Mouse (Mus musculus) forebrain, embryonic 10.5 days (tissue): ENCODE data around the gene Slc5a4a. TPM values are rescaled to one million over a fixed set of nuclear protein-coding genes. Genes with fewer than 3 reads are reported as not detected.

Experiments
- DNase-seq: peaks from one replicate; pipeline ENCODE4 v3.0.0-alpha.2; 2017; ENCODE audit warnings: low spot score; ENCODE audit errors: extremely low spot score
- H3K27ac ChIP-seq: fragments of 300-500 bp; sonication (generic); 2 replicates; pipeline ENCODE4 v1.5.1; 2016; ENCODE audit warnings: mild to moderate bottlenecking
- H3K27me3 ChIP-seq: fragments of 300-500 bp; sonication (generic); 2 replicates; pipeline ENCODE4 v1.6.1; 2016; ENCODE audit warnings: mild to moderate bottlenecking; ENCODE audit not compliant: poor library complexity, severe bottlenecking
- H3K36me3 ChIP-seq: fragments of 300-500 bp; sonication (generic); replicated peaks from 2 replicates; pipeline ENCODE4 v1.6.1; 2016; ENCODE audit warnings: mild to moderate bottlenecking, moderate library complexity
- H3K4me1 ChIP-seq: fragments of 300-500 bp; sonication (generic); 2 replicates; pipeline ENCODE4 v1.6.1; 2016
- H3K4me3 ChIP-seq: fragments of 300-500 bp; sonication (generic); 2 replicates; pipeline ENCODE4 v1.5.1; 2016; ENCODE audit warnings: mild to moderate bottlenecking, moderate library complexity
- H3K9me3 ChIP-seq: fragments of 300-500 bp; sonication (generic); 2 replicates; pipeline ENCODE4 v1.6.1; 2016; ENCODE audit warnings: mild to moderate bottlenecking, moderate library complexity
- WGBS: fragments of 180-500 bp; shearing (Covaris S2); methylation state at CpG from one replicate; pipeline ENCODE4 v1.1.7; 2016; 5-methylcytosine and 5-hydroxymethylcytosine counted together
- microRNA counts: library from miRNA; unstranded; fragments of <30 nt; microRNA quantifications from one replicate; lab custom pipeline; 2017
- microRNA-seq: library from miRNA; unstranded; fragments of <30 nt; microRNA quantifications from one replicate; pipeline ENCODE4, GENCODE M21; 2017
- polyA plus RNA-seq: library from polyadenylated mRNA; unstranded; fragments of >200 nt; fragmentation: Nextera tagmentation; extraction: Ambion mirVana; gene quantifications from 2 replicates; pipeline ENCODE4 v1.2.1, GENCODE M21; 2016

Slc5a4a gene
- polyA plus RNA-seq, 1 experiment from 2014 or later: not detected

- peaks cover 6% of the 10 kb centered on the region; the same call in 1 of the 2 replicates for H3K36me3 ChIP-seq
- DNase-seq: peak; percentile 92
- peaks cover 18% of the 10 kb centered on the region for H3K4me1 ChIP-seq
- WGBS: under 1% methylated on average over 47 of the region's 47 CpGs
- no peaks in the 10 kb centered on the region for H3K27me3 ChIP-seq
- H3K4me3 ChIP-seq: peak within 1 kb of the TSS; percentile 69
- peak within 1 kb of the TSS; percentile 86 for H3K27ac ChIP-seq
- H3K9me3 ChIP-seq: no peaks in the 10 kb centered on the region
Measured at GRCm38 (mm10) chr10:76237341-76238225, 90.3 kb downstream of the Slc5a4a start, which contains the start of gene Prmt2. Prmt2 (minus strand) TSS chr10:76237865.

MicroRNAs encoded within 50 kb of the gene (microRNA counts, 519-probe panel; counts per million panel counts)
- 341 counts per million, percentile 65 among the panel's probes with 10 or more counts for microRNA mmu-miR-678 (lab: Ali Mortazavi, UCI)

Small RNAs within 50 kb of the gene (microRNA-seq; reads per million reads assigned to microRNA genes)
- gene Mir678: not detected

Other genes starting within 250 kb of the Slc5a4a start
- 275 and 283 TPM in 2 replicates for gene Smarcb1, start 225.8 kb upstream of the Slc5a4a start, polyA plus RNA-seq
- 8.8 and 10.7 TPM in 2 replicates for gene Chchd10, start 214.3 kb upstream of the Slc5a4a start, polyA plus RNA-seq
- 22.5 and 24.6 TPM in 2 replicates for gene Mmp11, start 211.0 kb upstream of the Slc5a4a start, polyA plus RNA-seq
- gene Gm867, start 206.8 kb upstream of the Slc5a4a start, polyA plus RNA-seq: 0.26 TPM in 1 of 2 replicates, not detected in the other
- gene Vpreb3, start 204.4 kb upstream of the Slc5a4a start, polyA plus RNA-seq: 0.48 and 0.63 TPM in 2 replicates
- 0.12 and 0.19 TPM in 2 replicates for gene Gm5134, start 192.9 kb upstream of the Slc5a4a start, polyA plus RNA-seq
- gene Zfp280b, start 114.8 kb upstream of the Slc5a4a start, polyA plus RNA-seq: 35.5 and 38.1 TPM in 2 replicates
- gene Slc5a4b, start 36.5 kb upstream of the Slc5a4a start, polyA plus RNA-seq: not detected in 2 replicates
- gene Prmt2, start 90.4 kb downstream of the Slc5a4a start, polyA plus RNA-seq: 57.5 and 63.0 TPM in 2 replicates
- 0.10 TPM in 1 of 2 replicates, not detected in the other for gene S100b, start 106.4 kb downstream of the Slc5a4a start, polyA plus RNA-seq
- gene Dip2a, start 197.8 kb downstream of the Slc5a4a start, polyA plus RNA-seq: 5.3 and 7.1 TPM in 2 replicates